Mouse (Mus musculus): ENCODE measurements around the gene Foxp4. TPM values are rescaled to one million over a fixed set of nuclear protein-coding genes. Genes with fewer than 3 reads are reported as not detected.

Foxp4 gene
- polyA plus RNA-seq, 1 experiment from 2014 or later: 24.3 TPM

DNA sequence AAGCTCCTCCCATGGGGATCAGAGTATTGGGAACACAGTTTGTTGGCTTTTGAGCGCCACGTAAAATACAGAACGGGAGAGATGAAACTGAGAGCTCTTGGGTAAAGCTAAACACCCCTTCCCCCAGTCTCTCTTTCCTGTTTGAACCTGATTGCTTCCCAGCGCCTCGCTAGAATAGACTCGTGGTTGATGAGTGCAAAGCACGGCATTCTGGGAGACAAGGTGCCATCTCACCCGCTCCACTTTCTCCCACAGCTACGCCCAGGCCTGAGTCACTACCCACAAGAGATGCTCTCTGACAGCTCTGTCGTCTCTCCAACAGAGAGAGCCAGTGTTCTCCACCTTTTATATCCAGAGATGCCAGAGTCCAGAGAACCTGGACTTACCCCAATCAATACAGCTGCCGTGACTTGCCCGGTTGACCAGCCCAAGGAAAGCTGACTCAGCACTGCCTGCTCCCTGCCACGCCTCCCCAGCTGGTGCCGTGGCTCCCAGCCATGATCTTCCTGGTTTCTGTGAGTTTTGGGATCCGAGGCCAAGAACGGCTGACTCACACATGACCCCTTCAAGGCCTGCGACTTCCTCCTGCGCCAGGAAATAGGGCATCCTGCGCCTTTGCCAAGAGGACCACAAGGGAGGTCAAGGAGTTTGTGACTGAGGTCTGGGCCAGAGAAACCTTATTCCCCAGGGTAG, 82.4 kb downstream of the Foxp4 start:
- Histone ChIP-seq H3K27me3 (peaks cover 7% of the 10 kb centered on the region), H3K4me1 (no peaks in the 10 kb centered on the region), H3K36me3 (replicated peaks) (no peaks in the 10 kb centered on the region), H3K9me3 (peaks cover 4% of the 10 kb centered on the region; the same call in 1 of the 2 replicates), H3K27ac (no peak overlapping the region), H3K4me2 (no peak overlapping the region), H3K4me3 (replicated peaks) (no peak overlapping the region), H3K9ac (no peak overlapping the region)
- ATAC-seq (ENCODE audit: low FRiP score): no peak
- WGBS: 82% methylated on average over 19 of the region's 19 CpGs

DNA sequence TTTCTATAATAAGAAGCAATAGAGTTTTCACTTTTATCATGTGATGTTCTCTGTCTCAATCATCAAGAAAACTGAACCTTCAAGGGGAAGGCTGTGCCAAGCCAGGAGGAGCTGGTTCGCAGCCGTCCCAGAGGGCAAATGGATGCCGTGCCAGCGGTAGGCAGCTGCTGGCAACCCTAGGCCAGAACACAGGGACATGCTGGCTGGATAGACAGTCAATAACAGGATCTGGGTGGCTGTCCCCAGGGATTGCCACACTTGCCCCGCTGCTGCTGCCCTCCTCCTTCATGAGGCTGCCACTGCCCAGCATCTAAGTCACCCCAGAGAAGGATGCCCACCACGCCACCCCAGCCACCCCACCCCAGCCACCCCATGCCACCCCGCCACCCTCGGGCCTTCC, 82.9 kb downstream of the Foxp4 start:
- WGBS: 94% methylated on average over 8 of the region's 8 CpGs
- no peak overlapping the region for H3K27ac ChIP-seq
- H3K9me3 ChIP-seq: peaks cover 4% of the 10 kb centered on the region; the same call in 1 of the 2 replicates
- H3K36me3 ChIP-seq (replicated peaks): no peaks in the 10 kb centered on the region
- H3K9ac ChIP-seq: no peak overlapping the region
- H3K4me1 ChIP-seq: no peaks in the 10 kb centered on the region
- no peak for ATAC-seq (ENCODE audit: low FRiP score)
- H3K27me3 ChIP-seq: peaks cover 12% of the 10 kb centered on the region
- H3K4me3 ChIP-seq (replicated peaks): no peak overlapping the region
- no peak overlapping the region for H3K4me2 ChIP-seq

GRCm38 (mm10) chr17:47837808-47838207, 86.6 kb downstream of the Foxp4 start:
- Histone ChIP-seq H3K9me3 (no peaks in the 10 kb centered on the region), H3K9ac (no peak overlapping the region), H3K27me3 (peaks cover 50% of the 10 kb centered on the region), H3K36me3 (replicated peaks) (no peaks in the 10 kb centered on the region), H3K4me3 (replicated peaks) (no peak overlapping the region), H3K27ac (no peak overlapping the region), H3K4me1 (peaks cover 17% of the 10 kb centered on the region), H3K4me2 (no peak overlapping the region)
- no peak for ATAC-seq (ENCODE audit: low FRiP score)
- WGBS: 63% methylated on average over 6 of the region's 6 CpGs

DNA sequence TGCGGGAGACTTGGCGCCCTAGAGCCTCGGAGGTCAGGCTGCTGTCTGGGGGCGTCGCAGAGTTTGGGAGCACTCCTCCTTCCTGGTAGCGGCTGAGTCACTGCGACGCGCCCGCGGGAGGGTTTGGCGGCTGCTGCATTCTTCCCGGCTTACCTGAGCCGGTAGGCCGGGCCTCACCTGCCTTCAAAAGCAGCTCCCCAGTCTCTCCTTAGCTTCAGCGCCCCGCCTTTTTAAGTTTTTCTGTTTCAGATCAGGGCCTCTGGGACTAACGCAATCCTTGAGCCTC, 90.0 kb downstream of the Foxp4 start, which contains the start of gene Mdfi:
Mdfi (minus strand) TSS at position 210 of the 286 bp plus-strand sequence.
- 4% methylated on average over 18 of the region's 18 CpGs for WGBS
- Histone ChIP-seq H3K4me3 (replicated peaks) (peak within 1 kb of the TSS; percentile 54), H3K27me3 (peaks cover 81% of the 10 kb centered on the region), H3K27ac (no peak within 1 kb of the TSS), H3K9me3 (no peaks in the 10 kb centered on the region), H3K4me1 (peaks cover 39% of the 10 kb centered on the region), H3K9ac (no peak within 1 kb of the TSS), H3K4me2 (peak within 1 kb of the TSS; percentile 91), H3K36me3 (replicated peaks) (no peaks in the 10 kb centered on the region)
- ATAC-seq (ENCODE audit: low FRiP score): no peak

DNA sequence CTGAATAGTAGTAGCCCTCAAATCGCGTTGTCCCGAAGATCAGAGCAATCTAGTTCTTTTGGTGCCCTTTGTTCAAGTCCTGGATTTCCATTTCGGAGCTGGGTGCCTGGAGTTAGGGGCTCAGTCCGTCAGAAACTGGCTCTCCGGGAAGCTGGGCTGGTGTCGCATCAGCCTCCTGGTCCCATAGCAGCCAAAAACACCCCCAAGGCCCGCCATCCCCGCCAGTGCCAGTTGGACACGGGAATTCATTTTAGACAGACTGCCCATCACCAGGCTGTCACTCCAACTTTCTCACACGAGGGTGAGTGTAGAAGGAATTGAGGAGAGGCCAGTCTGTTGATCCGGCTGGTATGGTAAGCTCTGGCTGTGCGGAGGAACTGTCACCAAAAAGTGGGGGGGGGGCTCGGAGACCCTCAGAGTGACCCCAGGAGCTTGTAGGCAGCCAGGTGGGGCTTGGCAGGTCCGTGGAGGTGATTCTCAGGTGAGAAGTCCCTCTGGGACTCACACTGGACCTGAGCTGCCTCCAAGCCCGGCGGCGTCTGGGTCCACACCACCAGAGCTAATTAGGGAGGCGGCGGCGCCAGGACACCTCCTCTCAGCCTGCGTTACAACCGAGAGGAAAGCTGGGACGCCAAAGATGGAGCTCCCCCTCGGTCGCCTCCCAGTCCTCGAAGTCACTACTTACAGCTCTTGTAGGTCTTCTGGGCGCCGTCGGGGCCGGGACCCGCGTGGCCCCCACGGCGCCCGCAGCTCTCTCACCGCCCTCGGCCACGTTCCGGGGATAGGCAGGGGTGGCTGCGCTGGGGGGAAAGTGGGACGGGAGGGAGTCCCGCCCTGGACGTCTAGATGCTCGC, 90.6 kb downstream of the Foxp4 start:
- peaks cover 81% of the 10 kb centered on the region for H3K27me3 ChIP-seq
- H3K27ac ChIP-seq: no peak overlapping the region
- 0 out of 2 replicates have a peak overlapping the region, but pooled peaks have one; percentile 71 for H3K9ac ChIP-seq
- peaks cover 39% of the 10 kb centered on the region for H3K4me1 ChIP-seq
- H3K4me2 ChIP-seq: peak overlapping the region; percentile 91
- WGBS: 1% methylated on average over 45 of the region's 45 CpGs
- H3K36me3 ChIP-seq (replicated peaks): no peaks in the 10 kb centered on the region
- no peaks in the 10 kb centered on the region for H3K9me3 ChIP-seq
- H3K4me3 ChIP-seq (replicated peaks): peak overlapping the region; percentile 54
- no peak for ATAC-seq (ENCODE audit: low FRiP score)

DNA sequence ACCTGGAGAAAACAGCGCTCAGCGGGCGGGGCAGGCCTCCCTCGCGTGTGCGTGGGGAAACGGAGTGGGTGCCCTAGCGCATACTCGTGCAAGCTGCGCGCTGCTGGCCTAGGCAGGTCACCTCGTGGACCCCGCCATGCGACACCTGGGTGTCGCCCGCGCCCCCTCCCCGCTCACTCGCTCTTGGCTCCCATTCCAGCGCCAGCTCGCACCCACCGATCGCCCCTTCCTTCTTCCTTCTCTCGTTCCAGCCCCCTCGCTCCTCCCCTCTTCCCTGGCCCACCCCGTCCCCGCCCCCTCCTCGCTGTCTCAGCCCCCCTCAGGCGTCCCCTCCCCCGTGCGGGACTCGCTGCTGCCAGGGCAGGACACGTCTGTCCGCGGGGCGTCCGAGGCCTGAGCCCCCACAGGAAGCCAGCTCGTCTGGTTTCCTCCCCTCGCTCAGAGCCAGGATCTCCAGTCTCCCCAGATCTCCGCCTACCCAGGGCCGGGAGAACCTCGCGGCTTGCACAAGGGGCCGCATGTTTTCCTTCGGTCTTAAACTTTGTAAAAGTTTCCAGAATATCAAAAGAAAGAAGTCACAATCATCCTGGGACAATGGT, 91.3 kb downstream of the Foxp4 start:
- Histone ChIP-seq H3K27ac (no peak overlapping the region), H3K36me3 (replicated peaks) (no peaks in the 10 kb centered on the region), H3K9me3 (no peaks in the 10 kb centered on the region), H3K4me3 (replicated peaks) (peak overlapping the region; percentile 54), H3K27me3 (peaks cover 81% of the 10 kb centered on the region), H3K9ac (peak overlapping the region; percentile 71), H3K4me1 (peaks cover 39% of the 10 kb centered on the region), H3K4me2 (peak overlapping the region; percentile 91)
- WGBS: under 1% methylated on average over 44 of the region's 45 CpGs
- ATAC-seq (ENCODE audit: low FRiP score): peak; percentile 57

GRCm38 (mm10) chr17:47832501-47833028, 91.9 kb downstream of the Foxp4 start:
- Histone ChIP-seq H3K9ac (peak overlapping the region; percentile 71), H3K36me3 (replicated peaks) (no peaks in the 10 kb centered on the region), H3K4me3 (replicated peaks) (peak overlapping the region; percentile 54), H3K9me3 (no peaks in the 10 kb centered on the region), H3K27me3 (peaks cover 79% of the 10 kb centered on the region), H3K4me1 (peaks cover 39% of the 10 kb centered on the region), H3K27ac (no peak overlapping the region), H3K4me2 (peak overlapping the region; percentile 91)
- 3% methylated on average over 17 of the region's 17 CpGs for WGBS
- ATAC-seq (ENCODE audit: low FRiP score): peak; percentile 56

GRCm38 (mm10) chr17:47831772-47832171, 92.7 kb downstream of the Foxp4 start:
- peaks cover 39% of the 10 kb centered on the region for H3K4me1 ChIP-seq
- peak overlapping the region; percentile 54 for H3K4me3 ChIP-seq (replicated peaks)
- 44% methylated on average over 5 of the region's 5 CpGs for WGBS
- H3K27ac ChIP-seq: 0 out of 2 replicates have a peak overlapping the region, but pooled peaks have one; percentile 25
- peaks cover 3% of the 10 kb centered on the region; the same call in 1 of the 2 replicates for H3K9me3 ChIP-seq
- H3K9ac ChIP-seq: no peak overlapping the region
- H3K4me2 ChIP-seq: peak overlapping the region; percentile 91
- H3K36me3 ChIP-seq (replicated peaks): no peaks in the 10 kb centered on the region; the same call in 1 of the 2 replicates
- ATAC-seq (ENCODE audit: low FRiP score): no peak
- H3K27me3 ChIP-seq: peaks cover 71% of the 10 kb centered on the region

GRCm38 (mm10) chr17:47831161-47831560, 93.3 kb downstream of the Foxp4 start:
- Histone ChIP-seq H3K27ac (peak overlapping the region; percentile 59; the same call in 1 of the 2 replicates), H3K27me3 (peaks cover 65% of the 10 kb centered on the region), H3K4me1 (peaks cover 39% of the 10 kb centered on the region), H3K9me3 (peaks cover 4% of the 10 kb centered on the region; the same call in 1 of the 2 replicates), H3K4me2 (peak overlapping the region; percentile 91), H3K36me3 (replicated peaks) (no peaks in the 10 kb centered on the region; the same call in 1 of the 2 replicates), H3K9ac (peak overlapping the region; percentile 36; the same call in 1 of the 2 replicates), H3K4me3 (replicated peaks) (peak overlapping the region; percentile 54; the same call in 1 of the 2 replicates)
- no peak for ATAC-seq (ENCODE audit: low FRiP score)
- WGBS: 6% methylated on average over 9 of the region's 9 CpGs

DNA sequence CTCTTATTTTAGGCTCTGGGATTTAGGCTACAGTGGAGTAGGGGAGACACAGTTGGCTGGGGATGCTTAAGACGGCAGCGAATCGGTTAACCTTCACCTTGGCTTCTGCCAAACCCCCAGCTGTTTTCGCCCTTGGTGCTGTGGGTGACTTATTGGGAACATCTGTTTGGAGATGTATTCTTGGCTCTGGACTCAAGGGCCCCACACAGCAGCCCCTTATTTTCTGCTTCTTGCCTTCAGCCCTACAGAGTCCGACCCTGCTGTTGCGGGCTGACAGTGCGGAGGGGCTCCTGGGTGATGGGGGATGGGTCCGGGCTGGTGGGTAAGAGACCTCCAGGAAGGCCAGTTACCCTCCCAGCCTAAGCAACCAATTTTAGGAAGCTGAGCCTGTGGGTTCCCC, 103.1 kb downstream of the Foxp4 start:
- Histone ChIP-seq H3K36me3 (replicated peaks) (no peaks in the 10 kb centered on the region), H3K9me3 (no peaks in the 10 kb centered on the region), H3K9ac (no peak overlapping the region), H3K4me2 (no peak overlapping the region), H3K4me1 (peaks cover 9% of the 10 kb centered on the region), H3K4me3 (replicated peaks) (no peak overlapping the region), H3K27me3 (peaks cover 4% of the 10 kb centered on the region; the same call in 1 of the 2 replicates), H3K27ac (no peak overlapping the region)
- WGBS: 61% methylated on average over 8 of the region's 8 CpGs
- no peak for ATAC-seq (ENCODE audit: low FRiP score)

- ATAC-seq (ENCODE audit: low FRiP score): no peak
Measured at GRCm38 (mm10) chr17:47818038-47818725, 106.3 kb downstream of the Foxp4 start.

More at GRCm38 (mm10) chr17:47818038-47818725, 106.3 kb downstream of the Foxp4 start:
- H3K27me3 ChIP-seq: peaks cover 13% of the 10 kb centered on the region
- H3K27ac ChIP-seq: no peak overlapping the region
- H3K4me1 ChIP-seq: peaks cover 24% of the 10 kb centered on the region
- H3K9ac ChIP-seq: no peak overlapping the region
- no peaks in the 10 kb centered on the region for H3K36me3 ChIP-seq (replicated peaks)
- H3K4me2 ChIP-seq: no peak overlapping the region
- no peaks in the 10 kb centered on the region for H3K9me3 ChIP-seq
- WGBS: 74% methylated on average over 13 of the region's 13 CpGs
- H3K4me3 ChIP-seq (replicated peaks): no peak overlapping the region
